Mouse (Mus musculus) hindbrain, embryonic 15.5 days (tissue): ENCODE measurements around the gene Cldn19. TPM values are rescaled to one million over a fixed set of nuclear protein-coding genes. Genes with fewer than 3 reads are reported as not detected.

ENCODE experiments used
- ATAC-seq: fragments of 200-750 bp; cut with Nextera tagmentation; 2 replicates; pipeline ENCODE4 v1.8.0; 2017; ENCODE audit warnings: low read depth, moderate number of reproducible peaks, moderate TSS enrichment; ENCODE audit not compliant: low FRiP score
- H3K27ac ChIP-seq: fragments of 300-500 bp; sonication (generic); replicated peaks from 2 replicates; pipeline ENCODE4 v1.5.1; 2015; ENCODE audit warnings: mild to moderate bottlenecking, inconsistent platforms
- H3K27me3 ChIP-seq: fragments of 300-500 bp; sonication (generic); 2 replicates; pipeline ENCODE4 v1.6.1; 2015; ENCODE audit warnings: control low read depth, inconsistent platforms
- H3K36me3 ChIP-seq: fragments of 300-500 bp; sonication (generic); 2 replicates; pipeline ENCODE4 v1.6.1; 2015; ENCODE audit warnings: control low read depth, inconsistent platforms
- H3K4me1 ChIP-seq: fragments of 300-500 bp; sonication (generic); replicated peaks from 2 replicates; pipeline ENCODE4 v1.6.1; 2015; ENCODE audit warnings: control low read depth, inconsistent platforms
- H3K4me2 ChIP-seq: fragments of 300-500 bp; sonication (generic); 2 replicates; pipeline ENCODE4 v1.6.1; 2015; ENCODE audit warnings: moderate library complexity, mild to moderate bottlenecking, inconsistent platforms
- H3K4me3 ChIP-seq: fragments of 300-500 bp; sonication (generic); 2 replicates; pipeline ENCODE4 v1.5.1; 2015; ENCODE audit warnings: mild to moderate bottlenecking, inconsistent platforms
- H3K9ac ChIP-seq: fragments of 300-500 bp; sonication (generic); 2 replicates; pipeline ENCODE4 v1.6.1; 2015; ENCODE audit warnings: inconsistent platforms
- H3K9me3 ChIP-seq: fragments of 300-500 bp; sonication (generic); 2 replicates; pipeline ENCODE4 v1.6.1; 2016; ENCODE audit warnings: control low read depth, inconsistent platforms
- WGBS: fragments of 180-500 bp; shearing (Covaris S2); methylation state at CpG from one replicate; pipeline ENCODE4 v1.1.7; 2015; 5-methylcytosine and 5-hydroxymethylcytosine counted together
- polyA plus RNA-seq: library from polyadenylated mRNA; unstranded; fragments of >200 nt; fragmentation: Nextera tagmentation; extraction: Ambion mirVana; gene quantifications from 2 replicates; pipeline ENCODE4 v1.2.1, GENCODE M21; 2015

Gene Cldn19
- polyA plus RNA-seq, 1 experiment from 2014 or later = 1.2 TPM

DNA sequence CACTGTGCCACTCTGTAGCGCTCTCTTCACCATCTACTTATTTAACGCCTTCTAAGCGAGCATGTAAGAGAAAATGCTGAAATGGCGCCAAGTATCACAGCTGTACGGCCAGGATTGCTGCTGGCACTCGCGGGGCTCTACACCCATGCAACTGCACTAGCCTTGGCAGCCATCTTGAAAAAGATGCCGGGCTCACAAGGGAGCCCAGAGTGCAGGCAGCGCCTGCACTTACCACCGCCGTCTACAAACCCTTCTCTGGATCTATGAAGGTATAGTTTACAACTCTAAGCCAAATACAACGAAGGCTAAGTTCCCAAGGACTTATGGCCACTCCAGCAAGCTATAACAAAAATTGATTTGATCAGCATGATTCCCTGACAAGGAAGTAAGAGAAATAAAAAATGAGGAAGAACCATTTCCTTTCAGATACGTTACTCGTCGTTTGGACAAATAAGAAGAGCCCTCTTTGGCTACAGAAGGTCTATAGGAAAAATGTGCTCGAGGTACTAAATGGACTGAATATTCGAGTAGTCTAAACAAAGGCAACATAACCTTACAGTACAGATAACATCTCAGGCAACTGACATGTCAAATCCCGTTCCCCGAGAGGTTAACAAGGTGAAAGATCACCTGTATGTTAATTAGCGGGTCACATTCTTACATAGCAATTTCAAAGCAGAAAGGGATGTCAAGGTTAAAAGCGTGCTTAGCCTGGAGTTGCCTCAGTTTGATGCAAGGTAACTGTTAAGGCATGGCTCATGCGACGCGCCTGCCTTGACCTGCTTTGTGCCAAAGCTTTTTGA is 37.8 kb downstream of the Cldn19 start:
- no peak for ATAC-seq
- peak overlapping the region; percentile 71 for H3K4me2 ChIP-seq
- no peaks in the 10 kb centered on the region for H3K36me3 ChIP-seq
- peak overlapping the region; percentile 91 for H3K27ac ChIP-seq
- H3K4me3 ChIP-seq = peak overlapping the region; percentile 79
- H3K27me3 ChIP-seq = no peaks in the 10 kb centered on the region
- peaks cover 42% of the 10 kb centered on the region for H3K4me1 ChIP-seq
- H3K9me3 ChIP-seq = no peaks in the 10 kb centered on the region
- WGBS = under 1% methylated on average over 24 of the region's 24 CpGs
- peak overlapping the region; percentile 92 for H3K9ac ChIP-seq

GRCm38 (mm10) chr4:119293574-119294258 is 38.5 kb downstream of the Cldn19 start:
- peak overlapping the region; percentile 91 for H3K27ac ChIP-seq
- no peak for ATAC-seq
- no peaks in the 10 kb centered on the region for H3K36me3 ChIP-seq
- peak overlapping the region; percentile 79 for H3K4me3 ChIP-seq
- WGBS = under 1% methylated on average over 44 of the region's 80 CpGs
- peak overlapping the region; percentile 92 for H3K9ac ChIP-seq
- H3K9me3 ChIP-seq = no peaks in the 10 kb centered on the region
- H3K27me3 ChIP-seq = no peaks in the 10 kb centered on the region
- H3K4me1 ChIP-seq = peaks cover 38% of the 10 kb centered on the region
- H3K4me2 ChIP-seq = peak overlapping the region; percentile 71

GRCm38 (mm10) chr4:119294415-119295133 is 39.4 kb downstream of the Cldn19 start, which contains the start of gene Ybx1:
Gene Ybx1 (minus strand): TSS chr4:119294604.
- Histone ChIP-seq H3K9ac (peak within 1 kb of the TSS; percentile 92), H3K27me3 (no peaks in the 10 kb centered on the region), H3K4me3 (peak within 1 kb of the TSS; percentile 79), H3K9me3 (no peaks in the 10 kb centered on the region), H3K4me2 (peak within 1 kb of the TSS; percentile 71), H3K36me3 (no peaks in the 10 kb centered on the region), H3K4me1 (peaks cover 35% of the 10 kb centered on the region), H3K27ac (peak within 1 kb of the TSS; percentile 97)
- under 1% methylated on average over 60 of the region's 61 CpGs for WGBS
- ATAC-seq = peak; percentile 99

DNA sequence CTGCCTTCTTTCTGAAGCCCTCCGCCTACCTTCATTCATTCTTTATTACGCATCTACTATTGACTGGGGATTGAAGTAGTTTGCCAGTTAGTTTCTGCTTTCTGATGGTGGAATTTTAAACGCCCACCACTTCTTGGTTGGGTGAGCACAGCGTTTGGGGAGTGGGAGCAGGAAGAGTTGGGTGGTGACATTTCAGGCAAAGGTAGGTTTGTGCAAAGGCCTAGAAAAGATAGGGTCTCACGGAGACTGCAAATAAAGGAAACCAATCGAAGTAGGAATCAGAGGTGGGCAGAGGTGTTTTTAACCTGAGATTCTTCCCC is 39.9 kb downstream of the Cldn19 start:
- Histone ChIP-seq H3K27me3 (no peaks in the 10 kb centered on the region), H3K4me2 (peak overlapping the region; percentile 59), H3K4me1 (peaks cover 31% of the 10 kb centered on the region), H3K36me3 (no peaks in the 10 kb centered on the region), H3K9ac (peak overlapping the region; percentile 92), H3K4me3 (peak overlapping the region; percentile 79), H3K9me3 (no peaks in the 10 kb centered on the region), H3K27ac (peak overlapping the region; percentile 97)
- ATAC-seq = no peak
- 6% methylated on average over 6 of the region's 6 CpGs for WGBS

DNA sequence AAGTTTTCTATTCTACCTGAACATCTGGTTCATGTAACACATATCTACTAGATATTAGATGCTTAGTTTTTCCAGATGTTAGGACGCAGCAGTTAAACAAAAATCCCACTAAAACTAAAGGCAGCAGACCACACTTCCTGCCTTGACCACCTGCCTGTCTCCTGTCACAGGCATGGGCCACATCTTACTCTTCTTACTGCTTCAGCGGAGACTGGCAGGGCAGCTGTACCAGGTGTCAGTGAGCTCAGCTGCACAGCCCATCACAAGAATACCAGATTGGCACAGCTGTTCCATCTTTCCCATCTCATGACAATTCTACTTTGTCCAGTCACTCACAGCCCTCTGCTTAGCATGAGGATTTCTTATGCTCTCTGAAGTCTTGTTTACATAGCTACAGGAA is 42.1 kb downstream of the Cldn19 start:
- Histone ChIP-seq H3K4me3 (no peak overlapping the region), H3K27me3 (no peaks in the 10 kb centered on the region), H3K27ac (no peak overlapping the region), H3K36me3 (no peaks in the 10 kb centered on the region), H3K4me2 (no peak overlapping the region), H3K9ac (no peak overlapping the region), H3K9me3 (no peaks in the 10 kb centered on the region), H3K4me1 (peaks cover 10% of the 10 kb centered on the region)
- ATAC-seq = no peak
- 92% methylated on average over 2 of the region's 2 CpGs for WGBS

DNA sequence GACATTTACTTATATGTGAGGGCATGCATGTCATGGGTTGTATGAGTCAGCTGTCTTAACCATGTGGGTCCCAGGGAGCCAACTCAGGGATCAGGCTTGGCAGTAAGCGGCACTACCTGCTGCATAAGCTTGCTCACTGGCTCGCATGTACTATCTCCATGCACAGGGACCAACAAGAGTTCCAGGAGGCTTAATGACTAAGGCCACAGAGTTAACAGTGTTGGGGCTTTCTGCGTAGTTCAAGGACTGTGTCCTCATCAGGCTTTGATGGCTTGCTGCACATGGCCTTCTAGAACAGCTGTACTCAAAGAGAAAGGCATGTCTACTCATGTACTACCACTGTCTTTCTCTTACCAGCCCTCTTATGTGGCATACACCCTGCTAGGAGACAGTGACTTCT is 45.5 kb downstream of the Cldn19 start:
- Histone ChIP-seq H3K9ac (no peak overlapping the region), H3K36me3 (no peaks in the 10 kb centered on the region), H3K4me3 (no peak overlapping the region), H3K27ac (no peak overlapping the region), H3K27me3 (no peaks in the 10 kb centered on the region), H3K4me2 (no peak overlapping the region), H3K4me1 (peaks cover 1% of the 10 kb centered on the region), H3K9me3 (no peaks in the 10 kb centered on the region)
- ATAC-seq = no peak
- WGBS = 96% methylated on average over 3 of the region's 3 CpGs

DNA sequence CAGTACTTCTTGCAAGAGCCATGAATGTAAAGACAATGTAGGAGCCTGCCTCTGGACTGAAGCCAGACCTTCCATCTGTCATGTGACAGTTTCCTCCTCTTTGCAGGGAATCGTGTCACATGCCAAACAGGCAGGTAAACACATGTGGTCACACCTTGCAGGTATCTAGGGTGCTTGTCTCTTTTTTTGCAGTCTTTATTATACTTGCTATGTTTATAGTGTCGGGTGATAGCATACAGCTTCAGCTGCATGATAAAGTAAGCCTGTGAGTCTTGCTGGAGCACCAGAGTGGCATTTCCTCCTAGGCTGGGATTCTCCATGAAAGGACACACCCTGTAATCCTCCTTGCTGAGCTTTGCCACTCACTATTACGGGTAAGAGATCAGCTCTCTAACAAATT is 46.6 kb downstream of the Cldn19 start:
- no peaks in the 10 kb centered on the region for H3K4me1 ChIP-seq
- H3K36me3 ChIP-seq = 0 out of 2 replicates have a peak, but pooled peaks cover 2% of the 10 kb centered on the region
- H3K27ac ChIP-seq = no peak overlapping the region
- H3K27me3 ChIP-seq = no peaks in the 10 kb centered on the region
- 93% methylated on average over 3 of the region's 3 CpGs for WGBS
- no peak for ATAC-seq
- no peak overlapping the region for H3K4me3 ChIP-seq
- no peak overlapping the region for H3K9ac ChIP-seq
- H3K9me3 ChIP-seq = no peaks in the 10 kb centered on the region
- no peak overlapping the region for H3K4me2 ChIP-seq

- no peaks in the 10 kb centered on the region for H3K27me3 ChIP-seq
- peaks cover 11% of the 10 kb centered on the region; the same call in 1 of the 2 replicates for H3K36me3 ChIP-seq
- WGBS = 91% methylated on average over 8 of the region's 8 CpGs
- H3K4me1 ChIP-seq = no peaks in the 10 kb centered on the region
- no peak overlapping the region for H3K4me2 ChIP-seq
- H3K4me3 ChIP-seq = no peak overlapping the region
- no peak overlapping the region for H3K27ac ChIP-seq
- no peak overlapping the region for H3K9ac ChIP-seq
- H3K9me3 ChIP-seq = no peaks in the 10 kb centered on the region
- ATAC-seq = no peak
Observed at GRCm38 (mm10) chr4:119303291-119303690, 48.1 kb downstream of the Cldn19 start.

GRCm38 (mm10) chr4:119305418-119305817 is 50.2 kb downstream of the Cldn19 start:
- ATAC-seq = no peak
- H3K4me1 ChIP-seq = no peaks in the 10 kb centered on the region
- no peaks in the 10 kb centered on the region for H3K27me3 ChIP-seq
- peaks cover 21% of the 10 kb centered on the region for H3K36me3 ChIP-seq
- no peak overlapping the region for H3K27ac ChIP-seq
- H3K9me3 ChIP-seq = no peaks in the 10 kb centered on the region
- H3K9ac ChIP-seq = no peak overlapping the region
- H3K4me3 ChIP-seq = no peak overlapping the region
- WGBS = 70% methylated on average over 5 of the region's 5 CpGs
- no peak overlapping the region for H3K4me2 ChIP-seq

Other genes with a start within 250 kb of the Cldn19 start
- 89.6 and 90.3 TPM in 2 replicates for gene Slc2a1, start 146.7 kb upstream of the Cldn19 start, polyA plus RNA-seq
- gene Zfp691, start 81.2 kb upstream of the Cldn19 start, polyA plus RNA-seq = 4.0 and 5.4 TPM in 2 replicates
- gene Ermap, start 65.4 kb upstream of the Cldn19 start, polyA plus RNA-seq = 0.41 and 0.91 TPM in 2 replicates
- 221 and 231 TPM in 2 replicates for gene Svbp, start 60.1 kb upstream of the Cldn19 start, polyA plus RNA-seq
- gene Tmem269, start 37.2 kb upstream of the Cldn19 start, polyA plus RNA-seq = 0.16 TPM in 2 replicates
- gene AU022252, start 22.7 kb upstream of the Cldn19 start, polyA plus RNA-seq = 28.7 and 29.4 TPM in 2 replicates
- gene P3h1, start 22.5 kb upstream of the Cldn19 start, polyA plus RNA-seq = 11.6 and 12.0 TPM in 2 replicates
- gene Ybx1, start 39.2 kb downstream of the Cldn19 start, polyA plus RNA-seq = 891 and 932 TPM in 2 replicates
- gene Ppih, start 65.1 kb downstream of the Cldn19 start, polyA plus RNA-seq = 44.8 and 51.2 TPM in 2 replicates
- gene Ccdc30, start 160.1 kb downstream of the Cldn19 start, polyA plus RNA-seq = 20.0 and 21.3 TPM in 2 replicates
- 20.4 and 20.8 TPM in 2 replicates for gene Ppcs, start 167.0 kb downstream of the Cldn19 start, polyA plus RNA-seq
- 0.35 and 0.47 TPM in 2 replicates for gene Zmynd12, start 167.4 kb downstream of the Cldn19 start, polyA plus RNA-seq
- gene Rimkla, start 237.2 kb downstream of the Cldn19 start, polyA plus RNA-seq = 25.6 and 28.9 TPM in 2 replicates